Mouse (Mus musculus): Measurements from ENCODE around the gene Adamtsl1.

- TF ChIP-seq ZC3H11A (IDR thresholded peaks at IDR 0.05; ENCODE audit: borderline replicate concordance, low read depth, low read length) (no peak), MAFK (IDR thresholded peaks at IDR 0.05; ENCODE audit: insufficient read depth, low read depth, low read length) (no peak), HCFC1 (IDR thresholded peaks at IDR 0.05; ENCODE audit: borderline replicate concordance, insufficient read depth, low read length) (no peak), ZNF384 (IDR thresholded peaks at IDR 0.05; ENCODE audit: low read depth, low read length) (no peak), CHD2 (IDR thresholded peaks at IDR 0.05; ENCODE audit: low read depth, low read length) (no peak)
These were observed 822.0 kb downstream of the Adamtsl1 start for GRCm38 (mm10) chr4:86335861-86336415.

Data from ES-E14 (cell line).